Mouse (Mus musculus) midbrain, postnatal 0 days (tissue): ENCODE data around the gene Eng. TPM values are rescaled to one million over a fixed set of nuclear protein-coding genes. Genes with fewer than 3 reads are reported as not detected.

Source experiments
- ATAC-seq: fragments of 200-750 bp; cut with Nextera tagmentation; 2 replicates; pipeline ENCODE4 v1.8.0; 2017; ENCODE audit warnings: moderate number of reproducible peaks, mild to moderate bottlenecking, moderate TSS enrichment, moderate library complexity; ENCODE audit not compliant: low FRiP score
- DNase-seq: peaks from one replicate; pipeline ENCODE4 v3.0.0-alpha.2; 2015; ENCODE audit warnings: low spot score
- H3K27ac ChIP-seq: fragments of 300-500 bp; sonication (generic); 2 replicates; pipeline ENCODE4 v1.5.1; 2014; ENCODE audit warnings: low read depth, mild to moderate bottlenecking, low read length, mixed read lengths
- H3K27me3 ChIP-seq: fragments of 300-500 bp; sonication (generic); 2 replicates; pipeline ENCODE4 v1.6.1; 2014; ENCODE audit warnings: low read length, control low read depth, mixed read lengths; ENCODE audit not compliant: insufficient read depth
- H3K36me3 ChIP-seq: fragments of 300-500 bp; sonication (generic); 2 replicates; pipeline ENCODE4 v1.6.1; 2014; ENCODE audit warnings: low read length, control low read depth, mixed read lengths; ENCODE audit not compliant: insufficient read depth
- H3K4me1 ChIP-seq: fragments of 300-500 bp; sonication (generic); 2 replicates; pipeline ENCODE4 v1.6.1; 2014; ENCODE audit warnings: mild to moderate bottlenecking, control low read depth, antibody characterized with exemption, low read length, mixed read lengths; ENCODE audit not compliant: insufficient read depth
- H3K4me2 ChIP-seq: fragments of 300-500 bp; sonication (generic); 2 replicates; pipeline ENCODE4 v1.6.1; 2014; ENCODE audit warnings: low read depth, mild to moderate bottlenecking, low read length, mixed read lengths; ENCODE audit not compliant: poor library complexity, severe bottlenecking
- H3K4me3 ChIP-seq: fragments of 300-500 bp; sonication (generic); 2 replicates; pipeline ENCODE4 v1.5.1; 2014; ENCODE audit warnings: low read depth, mild to moderate bottlenecking, low read length, moderate library complexity
- H3K9ac ChIP-seq: fragments of 300-500 bp; sonication (generic); replicated peaks from 2 replicates; pipeline ENCODE4 v1.6.1; 2014; ENCODE audit warnings: mild to moderate bottlenecking, low read length, moderate library complexity, mixed read lengths; ENCODE audit not compliant: poor library complexity, severe bottlenecking
- H3K9me3 ChIP-seq: fragments of 300-500 bp; sonication (generic); 2 replicates; pipeline ENCODE4 v1.6.1; 2016; ENCODE audit warnings: low read length, control low read depth
- CTCF ChIP-seq: IDR thresholded peaks from 2 replicates; pipeline ENCODE4 v1.5.1; 2016; ENCODE audit warnings: antibody characterized with exemption, mild to moderate bottlenecking
- WGBS: fragments of 180-500 bp; shearing (Covaris S2); extraction: QIAGEN DNeasy Blood & Tissue Kit; methylation state at CpG from one replicate; pipeline ENCODE4 v1.1.7; 2014; 5-methylcytosine and 5-hydroxymethylcytosine counted together
- polyA plus RNA-seq: library from polyadenylated mRNA; unstranded; fragments of >200 nt; fragmentation: Nextera tagmentation; extraction: Ambion mirVana; gene quantifications from 2 replicates; pipeline ENCODE4 v1.2.1, GENCODE M21; 2015
- total RNA-seq: library from RNA; depleted of rRNA; stranded (reverse); fragments of >200 nt; gene quantifications from 2 replicates; pipeline ENCODE4 v1.2.3, GENCODE M21; 2014

Gene Eng
- total and polyA plus RNA-seq, 2 experiments from 2014 or later = 20.0 to 20.3 TPM

- peak; percentile 57 for TF ChIP-seq CTCF
- Histone ChIP-seq H3K27ac (no peak overlapping the region), H3K36me3 (peaks cover 11% of the 10 kb centered on the region; the same call in 1 of the 2 replicates), H3K9me3 (no peaks in the 10 kb centered on the region), H3K4me2 (no peak overlapping the region), H3K4me3 (no peak overlapping the region), H3K27me3 (no peaks in the 10 kb centered on the region; the same call in 1 of the 2 replicates), H3K9ac (no peak overlapping the region), H3K4me1 (no peaks in the 10 kb centered on the region)
- 46% methylated on average over 8 of the region's 8 CpGs for WGBS
- DNase-seq = peak; percentile 48
- no peak for ATAC-seq
These were observed 44.9 kb upstream of the Eng start for GRCm38 (mm10) chr2:32601417-32602065.

- peak; percentile 94 for TF ChIP-seq CTCF
- ATAC-seq (no peak), DNase-seq (peak; percentile 77)
- H3K27me3 ChIP-seq = no peaks in the 10 kb centered on the region; the same call in 1 of the 2 replicates
- H3K36me3 ChIP-seq = peaks cover 3% of the 10 kb centered on the region; the same call in 1 of the 2 replicates
- H3K9ac ChIP-seq = no peak overlapping the region
- H3K4me3 ChIP-seq = no peak overlapping the region
- no peak overlapping the region for H3K27ac ChIP-seq
- no peaks in the 10 kb centered on the region for H3K9me3 ChIP-seq
- peaks cover 3% of the 10 kb centered on the region for H3K4me1 ChIP-seq
- peak overlapping the region; percentile 34 for H3K4me2 ChIP-seq
- WGBS = 1% methylated on average over 11 of the region's 11 CpGs
These were observed 43.8 kb upstream of the Eng start for GRCm38 (mm10) chr2:32602600-32603054.

- no peak overlapping the region for H3K4me2 ChIP-seq
- WGBS = 52% methylated on average over 10 of the region's 10 CpGs
- H3K27ac ChIP-seq = no peak overlapping the region
- no peaks in the 10 kb centered on the region; the same call in 1 of the 2 replicates for H3K27me3 ChIP-seq
- TF ChIP-seq CTCF = no peak
- ATAC-seq = no peak
- no peaks in the 10 kb centered on the region for H3K9me3 ChIP-seq
- no peaks in the 10 kb centered on the region; the same call in 1 of the 2 replicates for H3K36me3 ChIP-seq
- H3K9ac ChIP-seq = no peak overlapping the region
- H3K4me1 ChIP-seq = peaks cover 13% of the 10 kb centered on the region
- DNase-seq = no peak
- H3K4me3 ChIP-seq = no peak overlapping the region
These were observed 41.8 kb upstream of the Eng start for GRCm38 (mm10) chr2:32604631-32605030.

DNA sequence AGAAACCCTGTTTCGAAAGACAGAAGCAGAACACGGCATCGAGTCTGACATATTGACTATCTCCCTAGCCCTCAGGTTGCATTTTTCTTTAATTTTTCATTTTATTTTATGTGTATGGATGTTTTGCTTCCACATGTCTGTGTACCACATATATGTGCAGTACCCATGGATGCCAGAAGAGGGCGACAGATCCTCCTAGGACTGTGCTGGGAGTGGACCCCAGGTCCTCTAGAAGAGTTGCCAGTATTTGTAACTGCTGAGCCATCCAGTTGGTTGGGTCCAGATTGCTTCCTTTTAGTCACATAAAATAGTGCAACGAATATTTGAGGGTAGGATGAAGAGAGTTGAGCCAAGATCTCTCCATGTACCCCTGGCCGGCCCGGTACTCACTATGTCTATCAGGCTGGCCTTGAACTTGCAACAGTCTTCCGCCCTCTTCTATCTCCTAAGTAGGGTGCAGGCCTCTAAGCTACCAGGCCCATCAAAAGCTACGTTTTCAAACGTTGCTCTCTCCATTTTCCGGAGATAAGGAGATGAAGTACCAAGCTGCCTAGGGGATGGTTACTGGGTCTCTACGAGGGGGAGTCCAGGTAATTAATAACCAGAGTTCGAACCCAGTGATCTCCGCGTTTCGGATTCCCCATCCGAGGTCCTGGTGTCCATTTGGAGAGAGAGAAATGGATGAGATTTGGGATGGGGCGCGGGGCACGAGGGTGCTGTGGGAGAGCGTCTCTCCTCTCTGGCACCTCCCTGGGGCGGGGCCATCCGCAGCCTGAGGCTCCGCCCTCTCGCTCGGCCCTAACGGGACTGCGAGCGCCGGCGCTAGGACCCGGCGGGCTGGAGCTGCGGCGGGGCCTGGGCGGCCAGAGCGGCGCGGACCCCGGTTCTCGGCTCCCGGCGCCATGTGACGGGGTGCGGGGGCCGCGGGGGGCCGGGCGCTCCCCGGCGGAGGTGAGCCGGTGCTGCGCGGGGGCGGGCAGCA lies 39.9 kb upstream of the Eng start:
- no peak overlapping the region for H3K27ac ChIP-seq
- 15% methylated on average over 45 of the region's 55 CpGs for WGBS
- peak overlapping the region; percentile 77 for H3K4me3 ChIP-seq
- peaks cover 13% of the 10 kb centered on the region for H3K4me1 ChIP-seq
- TF ChIP-seq CTCF = peak; percentile 79
- DNase-seq (peak; percentile 84), ATAC-seq (peak; percentile 67)
- H3K9ac ChIP-seq = peak overlapping the region; percentile 81
- peak overlapping the region; percentile 80 for H3K4me2 ChIP-seq
- no peaks in the 10 kb centered on the region for H3K9me3 ChIP-seq
- H3K36me3 ChIP-seq = no peaks in the 10 kb centered on the region
- no peaks in the 10 kb centered on the region for H3K27me3 ChIP-seq

- peak; percentile 18; the same call in 1 of the 2 replicates for ATAC-seq
- 8% methylated on average over 32 of the region's 34 CpGs for WGBS
- Histone ChIP-seq H3K4me2 (peak overlapping the region; percentile 80), H3K9ac (peak overlapping the region; percentile 81), H3K4me1 (peaks cover 13% of the 10 kb centered on the region), H3K36me3 (no peaks in the 10 kb centered on the region), H3K9me3 (no peaks in the 10 kb centered on the region), H3K27ac (no peak overlapping the region), H3K27me3 (no peaks in the 10 kb centered on the region), H3K4me3 (peak overlapping the region; percentile 77)
- peak; percentile 44 for DNase-seq
- no peak for TF ChIP-seq CTCF
These were observed 39.0 kb upstream of the Eng start for GRCm38 (mm10) chr2:32607262-32607947.
